Mouse (Mus musculus) CH12.LX (cell line): ENCODE results near the gene Krt2.

ENCODE experiments used
- CTCF ChIP-seq, 2 experiments: IDR thresholded peaks in 1 of 2; conservative IDR thresholded peaks in 1 of 2; 2 replicates each; pipeline ENCODE4 v1.5.1; 2011 to 2012; ENCODE audit warnings: low read depth in 2 of 2, low read length in 2 of 2, improper control_type of control experiment in 1 of 2, inconsistent platforms in 1 of 2, mild to moderate bottlenecking in 1 of 2, moderate library complexity in 1 of 2
- ELF1 ChIP-seq: IDR thresholded peaks from 2 replicates; pipeline ENCODE4 v1.6.1; 2014; ENCODE audit warnings: low read depth, mild to moderate bottlenecking, inconsistent platforms, low read length, improper control_type of control experiment
- EP300 ChIP-seq: IDR thresholded peaks from 2 replicates; pipeline ENCODE4 v1.6.1; 2011; ENCODE audit warnings: low read length, improper control_type of control experiment
- GABPA ChIP-seq: IDR thresholded peaks from 2 replicates; pipeline ENCODE4 v1.6.1; 2012; ENCODE audit warnings: low read depth, low read length, improper control_type of control experiment, inconsistent platforms; ENCODE audit not compliant: insufficient replicate concordance
- HCFC1 ChIP-seq: IDR thresholded peaks from 2 replicates; pipeline ENCODE4 v1.6.1; 2012; ENCODE audit warnings: low read depth, mild to moderate bottlenecking, inconsistent platforms, low read length, improper control_type of control experiment
- MAFK ChIP-seq: IDR thresholded peaks from 2 replicates; pipeline ENCODE4 v1.6.1; 2011; ENCODE audit warnings: low read length, improper control_type of control experiment; ENCODE audit not compliant: insufficient replicate concordance
- MAX ChIP-seq: IDR thresholded peaks from 2 replicates; pipeline ENCODE4 v1.6.1; 2011; ENCODE audit warnings: low read length, improper control_type of control experiment
- POLR2A ChIP-seq: IDR thresholded peaks from 2 replicates; pipeline ENCODE4 v1.6.1; 2011; ENCODE audit warnings: low read depth, mild to moderate bottlenecking, improper control_type of control experiment, low read length
- POLR2AphosphoS2 ChIP-seq: IDR thresholded peaks from 2 replicates; pipeline ENCODE4 v1.6.1; 2011; ENCODE audit warnings: low read depth, low read length, improper control_type of control experiment
- SMC3 ChIP-seq: IDR thresholded peaks from 2 replicates; pipeline ENCODE4 v1.6.1; 2011; ENCODE audit warnings: low read depth, low read length, improper control_type of control experiment
- UBTF ChIP-seq: IDR thresholded peaks from 2 replicates; pipeline ENCODE4 v1.6.1; 2012; ENCODE audit warnings: low read depth, mild to moderate bottlenecking, inconsistent platforms, low read length, improper control_type of control experiment, moderate library complexity
- USF1 ChIP-seq: IDR thresholded peaks from 2 replicates; pipeline ENCODE4 v1.6.1; 2014; ENCODE audit warnings: low read depth, mild to moderate bottlenecking, inconsistent platforms, low read length, improper control_type of control experiment
- ZMIZ1 ChIP-seq: IDR thresholded peaks from 2 replicates; pipeline ENCODE4 v1.6.1; 2012; ENCODE audit warnings: low read depth, mild to moderate bottlenecking, inconsistent platforms, low read length, improper control_type of control experiment

DNA sequence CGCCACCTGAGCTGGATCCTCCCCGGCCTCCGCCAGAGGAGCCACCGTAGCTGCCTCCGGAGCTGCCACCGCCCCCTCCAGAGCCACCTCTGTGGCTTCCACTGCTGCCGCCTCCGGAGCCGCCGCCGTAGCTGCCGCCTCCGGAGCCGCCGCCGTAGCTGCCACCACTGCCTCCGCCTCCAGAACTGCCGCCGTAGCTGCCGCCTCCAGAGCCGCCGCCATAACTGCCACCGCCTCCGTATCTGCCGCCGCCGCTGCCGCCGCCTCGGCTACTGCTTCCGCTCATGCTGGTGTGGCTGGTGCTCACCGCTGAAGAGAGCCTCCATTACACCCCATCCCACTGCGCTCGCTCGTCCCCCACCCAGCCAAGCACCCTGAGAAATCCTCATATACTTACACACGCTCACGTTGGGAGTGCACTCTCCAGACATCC, 28.0 kb upstream of the Krt2 start:
- no peak for TF ChIP-seq HCFC1
- no peak for TF ChIP-seq ZMIZ1
- TF ChIP-seq EP300: no peak
- no peak for TF ChIP-seq POLR2AphosphoS2
- peak; percentile 73; the same call in 1 of the 2 replicates for TF ChIP-seq UBTF
- TF ChIP-seq CTCF (conservative IDR thresholded peaks at IDR 0.05 in 1 of 2, IDR thresholded peaks at IDR 0.05 in 1 of 2; ENCODE audit: low read depth in 2 of 2, low read length in 2 of 2): no peak
- no peak for TF ChIP-seq SMC3
- TF ChIP-seq POLR2A: no peak
- no peak for TF ChIP-seq GABPA
- no peak for TF ChIP-seq MAX
- no peak for TF ChIP-seq ELF1
- TF ChIP-seq USF1: no peak
- no peak for TF ChIP-seq MAFK
